Mouse (Mus musculus) intestine, postnatal 0 days (tissue): Measurements from ENCODE around the gene 1810037I17Rik. TPM values are rescaled to one million over a fixed set of nuclear protein-coding genes. Genes with fewer than 3 reads are reported as not detected.
"Not testable (repeated sequence)": the region's sequence is repeated elsewhere in the genome, so short reads cannot be mapped to it uniquely, and the experiment has no call there.

Experiments
- ATAC-seq: fragments of 200-750 bp; cut with Nextera tagmentation; 2 replicates; pipeline ENCODE4 v1.8.0; 2017; ENCODE audit warnings: mild to moderate bottlenecking, moderate TSS enrichment, moderate library complexity
- H3K27ac ChIP-seq: fragments of 300-500 bp; sonication (generic); 2 replicates; pipeline ENCODE4 v1.5.1; 2014; ENCODE audit warnings: mild to moderate bottlenecking, low read depth, low read length, moderate library complexity
- H3K27me3 ChIP-seq: fragments of 300-500 bp; sonication (generic); replicated peaks from 2 replicates; pipeline ENCODE4 v1.6.1; 2014; ENCODE audit warnings: low read length, mixed read lengths; ENCODE audit not compliant: control insufficient read depth, insufficient read depth
- H3K36me3 ChIP-seq: fragments of 300-500 bp; sonication (generic); 2 replicates; pipeline ENCODE4 v1.6.1; 2014; ENCODE audit warnings: mild to moderate bottlenecking, moderate library complexity; ENCODE audit not compliant: control insufficient read depth, insufficient read depth
- H3K4me1 ChIP-seq: fragments of 300-500 bp; sonication (generic); replicated peaks from 2 replicates; pipeline ENCODE4 v1.6.1; 2014; ENCODE audit warnings: antibody characterized with exemption, low read length, mixed read lengths; ENCODE audit not compliant: control insufficient read depth, insufficient read depth
- H3K4me2 ChIP-seq: fragments of 300-500 bp; sonication (generic); replicated peaks from 2 replicates; pipeline ENCODE4 v1.6.1; 2014; ENCODE audit warnings: low read depth, mild to moderate bottlenecking, moderate library complexity
- H3K4me3 ChIP-seq: fragments of 300-500 bp; sonication (generic); 2 replicates; pipeline ENCODE4 v1.5.1; 2014; ENCODE audit warnings: low read depth, low read length
- H3K9ac ChIP-seq: fragments of 300-500 bp; sonication (generic); 2 replicates; pipeline ENCODE4 v1.6.1; 2014; ENCODE audit warnings: mild to moderate bottlenecking, low read depth, low read length
- H3K9me3 ChIP-seq: fragments of 300-500 bp; sonication (generic); 2 replicates; pipeline ENCODE4 v1.6.1; 2016; ENCODE audit warnings: mixed run types; ENCODE audit not compliant: control insufficient read depth
- CTCF ChIP-seq: sonication (generic); IDR thresholded peaks from 2 replicates; pipeline ENCODE4 v1.5.1; 2016; ENCODE audit warnings: low read depth, mild to moderate bottlenecking, control low read depth, antibody characterized with exemption, moderate library complexity
- WGBS: fragments of 180-500 bp; shearing (Covaris S2); extraction: QIAGEN DNeasy Blood & Tissue Kit; methylation state at CpG from one replicate; pipeline ENCODE4 v1.1.7; 2014; 5-methylcytosine and 5-hydroxymethylcytosine counted together
- polyA plus RNA-seq: library from polyadenylated mRNA; unstranded; fragments of >200 nt; fragmentation: Nextera tagmentation; extraction: Ambion mirVana; gene quantifications from 2 replicates; pipeline ENCODE4 v1.2.1, GENCODE M21; 2015

The 1810037I17Rik gene
- polyA plus RNA-seq, 1 experiment from 2014 or later: 222 TPM

DNA sequence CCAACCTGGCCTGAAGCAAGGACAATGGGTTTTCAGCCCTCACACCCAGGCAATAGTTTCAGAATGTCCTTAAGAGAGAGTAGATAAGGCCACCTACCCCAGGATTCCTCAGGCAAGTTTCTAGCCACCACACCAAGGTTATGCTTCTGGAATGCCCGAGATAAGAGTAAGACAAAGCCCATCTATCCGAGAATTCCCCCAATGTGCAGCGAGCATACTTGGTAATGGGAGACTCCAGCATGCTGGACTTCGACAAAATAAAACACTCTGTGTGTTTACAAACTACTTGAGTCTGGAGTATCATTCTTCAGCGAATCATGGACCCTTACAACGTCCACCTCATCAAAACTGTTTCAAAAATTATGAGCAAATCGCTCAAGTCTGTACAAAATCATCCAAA is 856 bp upstream of the 1810037I17Rik start:
- H3K4me3 ChIP-seq: peak overlapping the region; percentile 68
- TF ChIP-seq CTCF: no peak
- peak overlapping the region; percentile 74 for H3K4me2 ChIP-seq
- 33% methylated on average over 7 of the region's 7 CpGs for WGBS
- no peak overlapping the region for H3K9ac ChIP-seq
- H3K4me1 ChIP-seq: peaks cover 3% of the 10 kb centered on the region; the same call in 1 of the 2 replicates
- no peaks in the 10 kb centered on the region for H3K27me3 ChIP-seq
- H3K9me3 ChIP-seq: no peaks in the 10 kb centered on the region
- ATAC-seq: no peak
- H3K27ac ChIP-seq: no peak overlapping the region
- no peaks in the 10 kb centered on the region; the same call in 1 of the 2 replicates for H3K36me3 ChIP-seq

GRCm38 (mm10) chr3:122929723-122930122 is 5.7 kb downstream of the 1810037I17Rik start:
- H3K9me3 ChIP-seq: no peaks in the 10 kb centered on the region
- H3K4me1 ChIP-seq: no peaks in the 10 kb centered on the region
- H3K4me3 ChIP-seq: no peak overlapping the region
- no peak overlapping the region for H3K4me2 ChIP-seq
- H3K27me3 ChIP-seq: no peaks in the 10 kb centered on the region
- 87% methylated on average over 6 of the region's 6 CpGs for WGBS
- H3K27ac ChIP-seq: no peak overlapping the region
- H3K9ac ChIP-seq: no peak overlapping the region
- peaks cover 13% of the 10 kb centered on the region for H3K36me3 ChIP-seq
- no peak for ATAC-seq
- no peak for TF ChIP-seq CTCF

DNA sequence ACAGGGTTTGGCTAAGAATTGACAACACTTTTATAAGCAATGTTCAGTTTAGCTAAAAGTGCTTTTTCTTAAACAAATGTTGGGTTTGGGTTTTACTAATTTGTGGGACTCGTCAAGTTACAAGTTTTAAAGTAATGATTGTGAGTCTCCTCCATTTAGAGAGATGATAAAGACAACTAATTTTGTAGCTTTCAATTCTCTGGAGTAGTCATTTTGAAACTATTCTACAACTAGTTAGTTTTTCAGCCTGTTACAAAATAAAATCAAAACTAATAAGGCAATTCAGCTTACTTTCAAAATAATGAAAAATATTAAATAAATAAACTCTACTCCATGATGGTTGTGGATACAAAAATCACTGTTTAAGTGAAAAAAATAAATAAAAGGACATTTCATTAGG is 8.5 kb downstream of the 1810037I17Rik start:
- H3K36me3 ChIP-seq: peaks cover 19% of the 10 kb centered on the region
- no peak overlapping the region for H3K9ac ChIP-seq
- H3K4me3 ChIP-seq: no peak overlapping the region
- TF ChIP-seq CTCF: no peak
- no peaks in the 10 kb centered on the region for H3K9me3 ChIP-seq
- H3K4me2 ChIP-seq: no peak overlapping the region
- 92% methylated on average over 1 of the region's 1 CpGs for WGBS
- no peak for ATAC-seq
- H3K27ac ChIP-seq: no peak overlapping the region
- no peaks in the 10 kb centered on the region for H3K27me3 ChIP-seq
- no peaks in the 10 kb centered on the region for H3K4me1 ChIP-seq

DNA sequence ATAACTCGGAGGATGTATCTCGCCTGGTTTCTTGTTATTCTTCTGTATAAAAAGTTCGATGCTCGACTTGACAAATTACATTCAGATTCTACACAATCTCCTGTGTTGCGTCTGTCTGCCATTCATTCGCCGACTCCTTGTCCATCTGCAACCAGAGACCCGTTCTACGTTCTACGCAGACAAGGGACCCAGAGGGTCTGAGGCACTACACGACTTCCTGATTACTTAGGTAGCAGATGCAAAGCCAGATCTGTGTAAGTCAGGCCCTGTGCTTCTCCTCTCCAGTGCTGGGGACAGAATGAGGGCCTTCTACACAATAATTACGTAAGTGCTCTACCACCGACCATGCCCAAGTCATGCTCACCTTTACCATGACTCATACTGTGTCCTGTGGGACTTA is 13.2 kb downstream of the 1810037I17Rik start:
- H3K4me2 ChIP-seq, H3K4me3 ChIP-seq, H3K27ac ChIP-seq, ATAC-seq, H3K9ac ChIP-seq, H3K27me3 ChIP-seq, H3K9me3 ChIP-seq, H3K4me1 ChIP-seq: not testable (repeated sequence)
- 88% methylated on average over 13 of the region's 13 CpGs for WGBS
- H3K36me3 ChIP-seq: peaks cover 13% of the 10 kb centered on the region

DNA sequence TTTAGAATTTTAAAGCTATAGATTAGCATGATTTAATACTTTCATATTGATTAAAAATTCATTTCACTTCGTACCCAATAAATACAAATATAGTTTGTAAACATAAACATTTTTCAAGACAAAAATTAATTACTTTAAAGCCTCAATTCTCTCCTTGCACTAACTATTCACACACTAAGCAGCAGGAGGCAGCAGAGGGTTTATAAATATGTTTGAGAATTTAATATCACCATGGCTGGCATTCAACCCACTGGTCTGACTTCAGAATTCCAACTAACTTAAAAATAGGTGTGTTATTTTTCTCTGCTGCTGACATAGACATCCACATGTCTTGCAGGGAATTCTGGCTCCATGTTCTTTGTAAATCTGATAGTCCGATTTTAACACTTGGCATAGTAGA is 15.2 kb downstream of the 1810037I17Rik start:
- H3K27ac ChIP-seq: no peak overlapping the region
- ATAC-seq: no peak
- 84% methylated on average over 2 of the region's 2 CpGs for WGBS
- no peaks in the 10 kb centered on the region for H3K27me3 ChIP-seq
- H3K9me3 ChIP-seq: no peaks in the 10 kb centered on the region
- no peaks in the 10 kb centered on the region for H3K4me1 ChIP-seq
- H3K9ac ChIP-seq: no peak overlapping the region
- H3K4me3 ChIP-seq: no peak overlapping the region
- H3K4me2 ChIP-seq: no peak overlapping the region
- peak; percentile 67 for TF ChIP-seq CTCF
- peaks cover 6% of the 10 kb centered on the region for H3K36me3 ChIP-seq

DNA sequence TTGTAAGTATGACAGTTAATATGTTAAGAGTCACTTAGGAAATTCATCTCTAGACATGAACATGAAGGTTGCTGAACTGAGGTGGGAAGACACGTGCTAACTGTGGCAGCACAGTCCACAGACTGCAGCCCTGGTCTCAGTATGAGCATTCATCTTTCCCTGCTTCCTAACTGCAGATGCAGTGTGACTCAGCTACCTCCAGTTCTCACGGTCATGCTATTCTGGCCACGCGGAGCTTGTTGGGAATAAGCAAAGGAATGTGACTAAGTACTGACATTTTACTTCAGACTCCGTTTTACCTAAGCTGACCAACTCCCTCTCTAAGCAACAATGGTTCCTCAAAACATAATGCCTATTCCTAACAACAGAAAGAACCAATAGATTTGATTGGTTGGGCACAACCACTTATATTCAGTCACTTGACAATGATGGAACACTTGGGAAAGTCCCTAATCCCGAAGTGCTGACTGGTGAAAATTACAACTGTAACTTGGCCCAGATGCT is 19.4 kb downstream of the 1810037I17Rik start:
- Histone ChIP-seq H3K9ac (no peak overlapping the region), H3K36me3 (peaks cover 4% of the 10 kb centered on the region; the same call in 1 of the 2 replicates), H3K27me3 (no peaks in the 10 kb centered on the region), H3K27ac (no peak overlapping the region), H3K4me2 (no peak overlapping the region), H3K9me3 (no peaks in the 10 kb centered on the region), H3K4me1 (no peaks in the 10 kb centered on the region), H3K4me3 (no peak overlapping the region)
- TF ChIP-seq CTCF: no peak
- no peak for ATAC-seq
- WGBS: 77% methylated on average over 6 of the region's 6 CpGs

DNA sequence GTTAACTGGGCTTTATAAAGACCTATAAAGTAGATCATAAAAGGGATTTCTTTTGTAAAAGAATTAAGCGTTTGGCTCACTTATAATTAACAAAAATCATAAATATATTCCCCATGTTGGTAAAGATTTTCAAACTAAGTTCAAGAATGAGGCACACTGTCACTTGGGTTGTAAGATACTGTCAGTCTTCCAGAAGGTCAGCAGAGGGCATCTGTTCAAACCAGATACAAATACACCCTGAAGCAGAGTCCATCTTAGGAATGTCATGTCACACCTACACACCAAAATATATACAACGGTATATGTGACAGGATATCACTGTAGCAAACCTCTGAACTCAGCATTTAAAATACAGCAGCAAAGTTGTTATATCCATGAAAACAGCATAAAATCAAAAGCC is 26.1 kb downstream of the 1810037I17Rik start:
- 91% methylated on average over 2 of the region's 2 CpGs for WGBS
- H3K9me3 ChIP-seq: no peaks in the 10 kb centered on the region
- no peak overlapping the region for H3K9ac ChIP-seq
- no peak overlapping the region for H3K27ac ChIP-seq
- no peak overlapping the region for H3K4me2 ChIP-seq
- H3K4me1 ChIP-seq: no peaks in the 10 kb centered on the region
- ATAC-seq: no peak
- TF ChIP-seq CTCF: peak; percentile 29; the same call in 1 of the 2 replicates
- peaks cover 24% of the 10 kb centered on the region for H3K36me3 ChIP-seq
- no peaks in the 10 kb centered on the region for H3K27me3 ChIP-seq
- no peak overlapping the region for H3K4me3 ChIP-seq
